Mouse (Mus musculus): Measurements from ENCODE around the gene Pdxdc1.
"Not testable (repeated sequence)": the region's sequence is repeated elsewhere in the genome, so short reads cannot be mapped to it uniquely, and the experiment has no call there.

Pdxdc1 gene

GRCm38 (mm10) chr16:13902888-13903483 lies at the start of gene Pdxdc1, which contains the start of gene Mpv17l:
TSS of gene Pdxdc1 (minus strand) at chr16:13903131.
TSS of gene Mpv17l (plus strand) at chr16:13903161.
- in situ Hi-C loops (cut with MboI; ENCODE audit: low pct_unique_long_range_greater_than_20kb in 1 of 2, low sequenced_read_pairs in 2 of 2, unreplicated experiment in 1 of 2), result no loop called here

- in situ Hi-C loops (cut with MboI; ENCODE audit: low pct_unique_long_range_greater_than_20kb in 1 of 2, low sequenced_read_pairs in 2 of 2, unreplicated experiment in 1 of 2), result no loop called here
Measured at GRCm38 (mm10) chr16:13951245-13951644, 48.3 kb upstream of the Pdxdc1 start.

- in situ Hi-C loops (cut with MboI; ENCODE audit: low pct_unique_long_range_greater_than_20kb in 1 of 2, low sequenced_read_pairs in 2 of 2, unreplicated experiment in 1 of 2), result no loop called here
Measured at GRCm38 (mm10) chr16:13946306-13946705, 43.4 kb upstream of the Pdxdc1 start.

GRCm38 (mm10) chr16:13945153-13945552 lies 42.2 kb upstream of the Pdxdc1 start:
- in situ Hi-C loops (cut with MboI; ENCODE audit: low pct_unique_long_range_greater_than_20kb in 1 of 2, low sequenced_read_pairs in 2 of 2, unreplicated experiment in 1 of 2), result no loop called here

GRCm38 (mm10) chr16:13944752-13945151 lies 41.8 kb upstream of the Pdxdc1 start:
- in situ Hi-C loops (cut with MboI; ENCODE audit: low pct_unique_long_range_greater_than_20kb in 1 of 2, low sequenced_read_pairs in 2 of 2, unreplicated experiment in 1 of 2), result no loop called here

GRCm38 (mm10) chr16:13944178-13944577 lies 41.2 kb upstream of the Pdxdc1 start:
- in situ Hi-C loops (cut with MboI; ENCODE audit: low pct_unique_long_range_greater_than_20kb in 1 of 2, low sequenced_read_pairs in 2 of 2, unreplicated experiment in 1 of 2), result no loop called here

GRCm38 (mm10) chr16:13940847-13941395 lies 38.0 kb upstream of the Pdxdc1 start:
- in situ Hi-C loops (cut with MboI; ENCODE audit: low pct_unique_long_range_greater_than_20kb in 1 of 2, low sequenced_read_pairs in 2 of 2, unreplicated experiment in 1 of 2), result no loop called here

GRCm38 (mm10) chr16:13940139-13940846 lies 37.4 kb upstream of the Pdxdc1 start:
- in situ Hi-C loops (cut with MboI; ENCODE audit: low pct_unique_long_range_greater_than_20kb in 1 of 2, low sequenced_read_pairs in 2 of 2, unreplicated experiment in 1 of 2), result no loop called here

- in situ Hi-C loops (cut with MboI; ENCODE audit: low pct_unique_long_range_greater_than_20kb in 1 of 2, low sequenced_read_pairs in 2 of 2, unreplicated experiment in 1 of 2), result no loop called here
Measured at GRCm38 (mm10) chr16:13927456-13928075, 24.6 kb upstream of the Pdxdc1 start.

GRCm38 (mm10) chr16:13922966-13923365 lies 20.0 kb upstream of the Pdxdc1 start:
- in situ Hi-C loops (cut with MboI; ENCODE audit: low pct_unique_long_range_greater_than_20kb in 1 of 2, low sequenced_read_pairs in 2 of 2, unreplicated experiment in 1 of 2), result not testable (repeated sequence)

- in situ Hi-C loops (cut with MboI; ENCODE audit: low pct_unique_long_range_greater_than_20kb in 1 of 2, low sequenced_read_pairs in 2 of 2, unreplicated experiment in 1 of 2), result not testable (repeated sequence)
Measured at GRCm38 (mm10) chr16:13922499-13922898, 19.6 kb upstream of the Pdxdc1 start.

- in situ Hi-C loops (cut with MboI; ENCODE audit: low pct_unique_long_range_greater_than_20kb in 1 of 2, low sequenced_read_pairs in 2 of 2, unreplicated experiment in 1 of 2), result no loop called here
Measured at GRCm38 (mm10) chr16:13921781-13922180, 18.9 kb upstream of the Pdxdc1 start.

- in situ Hi-C loops (cut with MboI; ENCODE audit: low pct_unique_long_range_greater_than_20kb in 1 of 2, low sequenced_read_pairs in 2 of 2, unreplicated experiment in 1 of 2), result no loop called here
Measured at GRCm38 (mm10) chr16:13921063-13921462, 18.1 kb upstream of the Pdxdc1 start.

GRCm38 (mm10) chr16:13920093-13920492 lies 17.2 kb upstream of the Pdxdc1 start:
- in situ Hi-C loops (cut with MboI; ENCODE audit: low pct_unique_long_range_greater_than_20kb in 1 of 2, low sequenced_read_pairs in 2 of 2, unreplicated experiment in 1 of 2), result no loop called here

GRCm38 (mm10) chr16:13907297-13907696 lies 4.4 kb upstream of the Pdxdc1 start:
- in situ Hi-C loops (cut with MboI; ENCODE audit: low pct_unique_long_range_greater_than_20kb in 1 of 2, low sequenced_read_pairs in 2 of 2, unreplicated experiment in 1 of 2), result no loop called here

GRCm38 (mm10) chr16:13903488-13903887 lies 557 bp upstream of the Pdxdc1 start:
- in situ Hi-C loops (cut with MboI; ENCODE audit: low pct_unique_long_range_greater_than_20kb in 1 of 2, low sequenced_read_pairs in 2 of 2, unreplicated experiment in 1 of 2), result no loop called here

- in situ Hi-C loops (cut with MboI; ENCODE audit: low pct_unique_long_range_greater_than_20kb in 1 of 2, low sequenced_read_pairs in 2 of 2, unreplicated experiment in 1 of 2), result no loop called here
Measured at GRCm38 (mm10) chr16:13902397-13902831, 517 bp downstream of the Pdxdc1 start.

- in situ Hi-C loops (cut with MboI; ENCODE audit: low pct_unique_long_range_greater_than_20kb in 1 of 2, low sequenced_read_pairs in 2 of 2, unreplicated experiment in 1 of 2), result no loop called here
Measured at GRCm38 (mm10) chr16:13898981-13899380, 4.0 kb downstream of the Pdxdc1 start.

- in situ Hi-C loops (cut with MboI; ENCODE audit: low pct_unique_long_range_greater_than_20kb in 1 of 2, low sequenced_read_pairs in 2 of 2, unreplicated experiment in 1 of 2), result no loop called here
Measured at GRCm38 (mm10) chr16:13896357-13896756, 6.6 kb downstream of the Pdxdc1 start.

Measured in mouse embryonic stem cell (cell line).